Mouse (Mus musculus) cerebellum, adult 9-11 months (tissue): ENCODE data around the gene Srebf2.
A peak's percentile ranks its signal among the peaks of the same experiment; 100 is the strongest.

Source experiments
- DNase-seq: peaks from one replicate; pipeline ENCODE4 v3.0.0; 2022

The Srebf2 gene

GRCm38 (mm10) chr15:82184183-82184582 lies 37.2 kb downstream of the Srebf2 start:
- no peak for DNase-seq

- DNase-seq = no peak
Observed at GRCm38 (mm10) chr15:82184656-82185055, 37.7 kb downstream of the Srebf2 start.

- no peak for DNase-seq
Observed at GRCm38 (mm10) chr15:82185062-82185783, 38.2 kb downstream of the Srebf2 start.

DNA sequence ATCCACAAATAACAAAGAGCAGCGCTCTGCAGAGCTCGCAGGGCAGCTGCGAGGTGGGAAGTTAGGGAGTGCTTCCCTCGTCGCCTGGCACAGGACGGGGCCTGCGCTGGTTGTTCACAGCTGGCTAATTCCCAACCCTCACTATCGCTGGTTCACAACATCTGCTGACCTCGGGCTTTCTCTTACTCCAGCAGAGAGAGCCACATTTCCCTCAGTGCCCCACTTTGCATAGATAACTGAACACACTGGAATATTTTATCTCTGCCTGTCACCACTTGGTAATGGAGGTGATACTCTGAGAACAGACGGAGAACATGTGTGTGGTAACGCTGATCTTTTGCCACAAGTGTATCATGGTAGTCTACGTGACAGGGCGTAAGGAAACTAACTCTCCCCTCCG lies 39.1 kb downstream of the Srebf2 start:
- DNase-seq = no peak

DNA sequence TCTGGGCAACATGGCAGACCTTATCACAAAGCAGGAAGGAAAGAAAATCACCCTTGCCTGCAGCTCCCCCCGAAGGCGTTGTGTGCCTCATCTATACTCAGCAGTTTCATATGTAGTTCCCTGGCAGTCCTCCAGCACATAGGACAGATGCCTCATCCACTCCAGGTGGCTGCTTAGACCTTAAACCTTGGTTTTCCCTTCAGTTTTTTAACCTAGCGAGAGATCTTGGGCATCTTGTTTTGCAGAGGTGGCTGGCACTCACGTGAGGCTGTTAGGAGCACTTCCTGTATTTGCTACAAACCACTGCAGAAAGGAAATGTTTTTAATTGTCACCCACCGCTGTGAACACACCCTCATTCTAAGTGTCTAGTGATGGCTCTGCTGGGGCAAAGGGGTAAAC lies 40.0 kb downstream of the Srebf2 start:
- DNase-seq = no peak

GRCm38 (mm10) chr15:82187401-82187800 lies 40.4 kb downstream of the Srebf2 start:
- DNase-seq = no peak

DNA sequence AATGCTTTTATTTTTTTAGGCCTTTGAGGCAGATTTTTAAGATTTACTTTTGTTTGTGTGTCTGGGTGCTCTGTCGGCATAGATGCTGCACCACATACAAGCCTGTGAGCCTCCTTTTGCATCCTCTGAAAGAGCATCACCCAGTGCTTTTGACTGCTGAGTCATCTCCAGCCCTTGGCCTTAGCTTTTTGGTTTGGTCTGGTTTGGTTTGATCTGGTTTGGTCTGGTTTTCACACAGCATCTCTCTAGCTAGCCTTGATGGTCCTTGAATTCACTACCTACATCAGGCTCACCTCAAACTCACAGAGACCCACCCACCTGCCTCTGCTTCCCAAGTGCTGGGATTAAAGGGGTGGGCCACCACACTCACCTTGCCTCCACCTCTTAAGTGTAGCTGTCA lies 40.9 kb downstream of the Srebf2 start:
- DNase-seq = no peak

DNA sequence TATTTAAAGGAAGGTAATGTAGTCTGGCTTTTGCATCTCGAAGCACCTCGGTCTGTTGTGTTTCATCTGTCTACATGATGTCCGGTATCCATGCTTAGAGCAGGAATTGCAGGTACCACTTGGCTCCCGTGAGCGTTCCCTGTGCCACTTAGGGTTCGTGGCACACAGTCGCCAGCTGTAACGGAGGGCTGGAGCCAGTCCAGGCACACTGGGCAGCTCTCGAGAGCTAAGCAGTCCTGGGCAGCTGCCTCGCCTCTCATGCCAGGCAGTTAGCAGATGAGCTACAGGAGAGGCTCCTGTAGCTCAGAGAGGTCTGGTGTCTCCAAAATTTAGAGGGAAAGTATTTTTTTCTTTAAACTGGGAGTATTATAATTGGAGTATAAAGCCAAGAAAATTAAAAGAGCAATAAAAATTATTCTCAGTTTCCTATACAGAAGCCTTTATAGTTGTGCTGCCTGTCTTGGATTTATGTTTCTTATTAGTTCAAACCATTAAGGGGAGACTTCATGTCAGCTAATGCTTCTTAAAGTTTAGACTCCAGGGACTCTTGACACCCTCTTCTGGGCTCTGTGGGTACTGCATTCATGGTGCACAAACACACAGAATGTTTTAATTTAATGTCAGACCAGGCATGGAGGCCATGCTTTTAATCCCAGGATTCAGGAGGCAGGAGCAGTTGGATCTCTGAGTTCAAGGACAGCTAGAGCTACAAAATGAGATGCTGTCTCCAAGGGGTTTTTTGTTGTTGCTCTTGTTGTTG lies 41.7 kb downstream of the Srebf2 start:
- no peak for DNase-seq

DNA sequence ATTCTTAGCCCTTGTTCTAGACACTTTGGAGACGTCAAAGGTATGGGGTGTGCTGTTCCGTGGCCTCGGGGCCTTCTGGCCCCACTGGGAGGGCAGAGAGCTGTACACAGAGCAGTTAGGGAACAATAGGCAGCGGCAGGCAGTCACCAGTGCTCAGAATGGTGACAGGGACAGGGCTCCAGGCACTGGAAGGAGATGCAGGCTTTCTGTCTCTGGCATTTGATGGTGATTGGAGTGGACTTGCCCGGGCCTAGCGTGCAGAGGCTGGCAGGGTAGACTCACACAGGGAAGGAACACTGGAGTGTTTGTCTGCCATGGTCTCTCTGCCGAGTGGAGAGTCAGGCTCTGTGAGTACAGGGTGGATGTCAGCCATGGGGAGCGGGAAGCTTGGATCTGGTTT lies 45.6 kb downstream of the Srebf2 start:
- no peak for DNase-seq

DNA sequence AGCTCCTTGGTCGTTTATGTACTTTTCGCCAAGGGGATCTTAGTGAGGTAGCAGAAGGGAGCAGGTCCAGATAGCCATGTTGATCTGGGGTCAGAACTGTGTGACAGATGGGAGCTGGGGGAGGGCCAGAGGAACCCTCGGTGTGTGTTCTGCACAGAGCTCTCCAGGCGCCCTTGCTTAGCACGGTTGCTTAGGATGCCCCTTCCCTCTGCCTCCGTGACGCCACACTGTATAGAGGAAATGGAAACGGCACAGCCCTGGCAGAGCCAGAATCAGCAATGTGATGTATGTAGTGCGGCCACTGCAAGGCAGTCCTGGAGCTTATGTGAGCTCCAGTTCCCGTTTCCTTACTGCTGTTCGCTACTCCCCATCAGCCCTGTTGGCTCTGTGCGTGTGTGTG lies 49.3 kb downstream of the Srebf2 start:
- DNase-seq = peak; percentile 69

- no peak for DNase-seq
Observed at GRCm38 (mm10) chr15:82197246-82197750, 50.3 kb downstream of the Srebf2 start.

GRCm38 (mm10) chr15:82197937-82198336 lies 51.0 kb downstream of the Srebf2 start:
- no peak for DNase-seq

GRCm38 (mm10) chr15:82198342-82198741 lies 51.4 kb downstream of the Srebf2 start:
- no peak for DNase-seq

DNA sequence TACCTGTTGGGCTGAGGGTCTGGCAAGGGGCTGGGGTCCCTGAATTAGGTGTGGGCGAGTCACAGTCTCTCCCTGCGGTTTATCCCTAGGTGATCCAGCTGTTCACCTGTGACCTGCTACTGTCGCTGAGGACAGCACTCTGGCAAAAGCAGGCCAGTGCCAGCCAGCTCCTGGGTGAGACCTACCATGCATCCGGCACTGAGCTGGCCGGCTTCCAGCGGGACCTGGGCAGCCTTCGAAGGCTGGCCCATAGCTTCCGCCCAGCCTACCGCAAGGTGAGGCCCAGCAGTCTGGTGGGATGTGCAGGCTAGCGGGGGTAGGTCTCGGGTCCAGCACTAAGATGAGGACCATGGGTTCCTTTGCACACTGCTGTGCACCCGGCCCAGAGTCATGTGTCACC lies 52.6 kb downstream of the Srebf2 start:
- DNase-seq = peak; percentile 67

DNA sequence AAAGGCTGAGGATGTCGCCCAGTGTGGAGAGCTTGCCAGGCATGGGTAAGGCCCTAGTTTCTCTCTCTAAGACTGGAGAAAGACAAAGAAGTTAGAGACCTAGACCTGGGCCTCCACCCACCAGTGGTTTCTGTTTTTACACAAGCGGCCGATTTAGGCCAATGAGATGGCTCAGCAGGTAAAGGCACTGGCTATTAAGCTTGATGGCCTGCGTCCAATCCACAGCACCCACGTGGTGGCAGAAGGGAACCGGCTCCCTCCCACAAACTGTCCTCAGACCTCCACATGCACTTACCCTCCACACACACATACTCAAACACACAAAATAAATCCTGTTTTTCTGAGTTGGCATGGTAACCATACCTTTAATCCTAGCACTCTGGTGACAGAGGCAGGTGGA lies 55.1 kb downstream of the Srebf2 start:
- peak; percentile 63 for DNase-seq

DNA sequence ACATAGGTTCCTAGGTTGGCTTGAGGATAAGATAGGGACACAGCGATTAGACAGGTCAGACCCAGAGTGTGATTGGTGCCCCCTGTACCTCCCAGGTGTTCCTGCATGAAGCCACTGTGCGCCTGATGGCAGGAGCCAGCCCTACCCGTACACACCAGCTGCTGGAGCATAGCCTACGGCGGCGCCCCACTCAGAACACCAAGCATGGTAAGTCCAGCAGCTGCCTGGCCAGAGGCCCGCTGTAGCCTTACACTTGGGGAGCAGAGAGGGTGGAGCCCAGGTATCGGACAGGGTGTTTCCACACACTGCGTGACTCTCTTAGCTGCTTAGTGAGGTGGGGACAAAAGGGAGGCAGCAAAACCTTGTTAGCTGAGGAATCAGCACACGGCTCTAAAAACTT lies 56.1 kb downstream of the Srebf2 start:
- peak; percentile 71 for DNase-seq

GRCm38 (mm10) chr15:82203611-82204351 lies 56.8 kb downstream of the Srebf2 start:
- peak; percentile 90 for DNase-seq

DNA sequence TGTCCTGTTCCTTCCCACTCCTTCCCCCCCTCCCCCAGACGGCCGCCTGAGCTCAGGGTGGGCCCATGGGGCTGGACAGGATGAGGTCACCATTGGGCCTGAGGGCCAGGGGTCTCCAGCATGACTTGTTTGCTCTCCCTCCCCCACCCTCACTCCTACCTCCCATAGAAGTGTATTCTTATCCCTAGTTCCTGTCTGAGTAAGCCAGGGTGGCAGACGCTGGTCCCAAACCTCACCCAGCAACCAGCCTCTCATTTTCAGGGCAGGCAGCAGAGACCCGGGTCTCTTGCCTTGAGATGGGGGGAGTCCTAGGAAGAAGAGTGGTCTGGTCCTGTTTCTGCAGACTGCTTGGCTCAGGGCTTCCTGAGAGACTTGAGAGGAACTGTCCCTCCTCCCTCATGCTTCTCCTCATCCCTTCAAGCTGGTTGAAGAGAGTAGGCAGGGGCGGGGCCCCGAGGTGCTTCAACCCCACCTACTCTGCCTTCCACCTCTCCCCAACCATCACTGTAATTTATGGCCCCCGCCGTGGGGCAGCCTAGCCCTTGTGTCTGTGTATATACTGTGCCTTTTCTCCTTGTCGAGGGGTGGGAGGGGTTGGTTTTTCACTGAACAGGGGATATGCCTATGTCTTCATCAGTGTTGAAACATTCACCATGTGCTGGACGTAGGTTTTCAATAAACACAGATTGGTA lies 57.8 kb downstream of the Srebf2 start:
- peak; percentile 70 for DNase-seq

- DNase-seq = peak; percentile 96
Observed at GRCm38 (mm10) chr15:82206365-82207104, 59.6 kb downstream of the Srebf2 start.

- DNase-seq = no peak
Observed at GRCm38 (mm10) chr15:82207105-82207459, 60.1 kb downstream of the Srebf2 start.

GRCm38 (mm10) chr15:82207504-82208219 lies 60.7 kb downstream of the Srebf2 start:
- DNase-seq = peak; percentile 71

DNA sequence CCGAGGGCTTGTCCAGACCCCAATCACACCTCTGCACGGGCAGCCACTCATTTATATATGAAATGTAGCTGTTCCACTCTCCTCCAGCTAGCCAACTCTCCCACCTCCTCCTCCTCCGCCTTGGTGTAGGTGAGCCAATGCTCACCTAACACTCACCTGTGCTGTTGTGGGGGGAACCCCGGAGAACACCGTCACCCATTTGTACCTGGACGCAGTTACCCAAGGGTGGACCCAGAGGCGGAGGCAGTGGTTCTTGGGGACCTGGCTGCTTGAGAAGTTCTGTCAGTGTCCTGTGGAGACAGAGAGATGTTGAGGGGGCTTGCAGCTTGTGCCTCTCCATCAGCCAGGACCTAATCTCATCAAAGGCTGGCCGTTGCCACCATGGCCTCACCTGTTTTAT lies 61.3 kb downstream of the Srebf2 start:
- peak; percentile 62 for DNase-seq
